Mouse (Mus musculus): ENCODE results near the gene Upk1b.

GRCm38 (mm10) chr16:38743941-38744673 lies 56.0 kb downstream of the Upk1b start:
- TF ChIP-seq CTCF (conservative IDR thresholded peaks at IDR 0.05; ENCODE audit: insufficient read depth, insufficient read length, low read depth, low read length) (no peak), POLR2A (IDR thresholded peaks at IDR 0.05; ENCODE audit: low read depth, low read length) (no peak)

Data from kidney, adult 2 months (tissue).